Mouse (Mus musculus) heart, embryonic 15.5 days (tissue): ENCODE data around the gene Agmat. TPM values are rescaled to one million over a fixed set of nuclear protein-coding genes. Genes with fewer than 3 reads are reported as not detected.

ENCODE experiments used
- ATAC-seq: fragments of 200-750 bp; cut with Nextera tagmentation; replicated peaks from 2 replicates; pipeline ENCODE4 v1.8.0; 2017; ENCODE audit warnings: low read depth, moderate TSS enrichment; ENCODE audit not compliant: insufficient number of reproducible peaks, insufficient read depth, low FRiP score
- H3K27ac ChIP-seq: fragments of 300-500 bp; sonication (generic); 2 replicates; pipeline ENCODE4 v1.5.1; 2015; ENCODE audit warnings: mild to moderate bottlenecking, inconsistent platforms
- H3K27me3 ChIP-seq: fragments of 300-500 bp; sonication (generic); 2 replicates; pipeline ENCODE4 v1.6.1; 2015; ENCODE audit warnings: inconsistent platforms
- H3K36me3 ChIP-seq: fragments of 300-500 bp; sonication (generic); 2 replicates; pipeline ENCODE4 v1.6.1; 2015; ENCODE audit warnings: mild to moderate bottlenecking, inconsistent platforms
- H3K4me1 ChIP-seq: fragments of 300-500 bp; sonication (generic); replicated peaks from 2 replicates; pipeline ENCODE4 v1.6.1; 2015; ENCODE audit warnings: inconsistent platforms
- H3K4me2 ChIP-seq: fragments of 300-500 bp; sonication (generic); 2 replicates; pipeline ENCODE4 v1.6.1; 2015; ENCODE audit warnings: inconsistent platforms, mild to moderate bottlenecking, moderate library complexity
- H3K4me3 ChIP-seq: fragments of 300-500 bp; sonication (generic); 2 replicates; pipeline ENCODE4 v1.5.1; 2015; ENCODE audit warnings: mild to moderate bottlenecking, inconsistent platforms
- H3K9ac ChIP-seq: fragments of 300-500 bp; sonication (generic); 2 replicates; pipeline ENCODE4 v1.6.1; 2015; ENCODE audit warnings: mild to moderate bottlenecking, inconsistent platforms
- H3K9me3 ChIP-seq: fragments of 300-500 bp; sonication (generic); replicated peaks from 2 replicates; pipeline ENCODE4 v1.6.1; 2016; ENCODE audit warnings: inconsistent platforms
- whole genome bisulfite sequencing: fragments of 180-500 bp; shearing (Covaris S2); methylation state at CpG from one replicate; pipeline ENCODE4 v1.1.7; 2015; ENCODE audit warnings: mixed read lengths; 5-methylcytosine and 5-hydroxymethylcytosine counted together
- polyA plus RNA-seq: library from polyadenylated mRNA; unstranded; fragments of >200 nt; fragmentation: Nextera tagmentation; extraction: Ambion mirVana; gene quantifications from 2 replicates; pipeline ENCODE4 v1.2.1, GENCODE M21; 2015

Gene Agmat
- polyA plus RNA-seq, 1 experiment from 2014 or later, result 0.57 TPM

GRCm38 (mm10) chr4:141736856-141737255, 9.6 kb upstream of the Agmat start:
- ATAC-seq, result no peak
- Histone ChIP-seq H3K4me1 (peaks cover 12% of the 10 kb centered on the region), H3K36me3 (no peaks in the 10 kb centered on the region), H3K27ac (no peak overlapping the region), H3K4me3 (no peak overlapping the region), H3K4me2 (no peak overlapping the region), H3K27me3 (no peaks in the 10 kb centered on the region), H3K9ac (no peak overlapping the region), H3K9me3 (no peaks in the 10 kb centered on the region)
- 65% methylated on average over 4 of the region's 4 CpGs for WGBS

- Histone ChIP-seq H3K36me3 (no peaks in the 10 kb centered on the region), H3K9me3 (no peaks in the 10 kb centered on the region), H3K4me3 (no peak overlapping the region), H3K4me1 (peaks cover 19% of the 10 kb centered on the region), H3K9ac (no peak overlapping the region), H3K27me3 (no peaks in the 10 kb centered on the region), H3K27ac (no peak overlapping the region), H3K4me2 (no peak overlapping the region)
- 65% methylated on average over 8 of the region's 8 CpGs for WGBS
- ATAC-seq, result no peak
Measured at GRCm38 (mm10) chr4:141738015-141738414, 8.5 kb upstream of the Agmat start.

GRCm38 (mm10) chr4:141741856-141742255, 4.6 kb upstream of the Agmat start:
- H3K4me2 ChIP-seq, result no peak overlapping the region
- H3K4me3 ChIP-seq, result no peak overlapping the region
- peaks cover 14% of the 10 kb centered on the region for H3K4me1 ChIP-seq
- peak; percentile 66; the same call in 1 of the 2 replicates for ATAC-seq
- no peaks in the 10 kb centered on the region; the same call in 1 of the 2 replicates for H3K27me3 ChIP-seq
- no peak overlapping the region for H3K9ac ChIP-seq
- H3K9me3 ChIP-seq, result no peaks in the 10 kb centered on the region
- peak overlapping the region; percentile 57 for H3K27ac ChIP-seq
- 16% methylated on average over 9 of the region's 9 CpGs for WGBS
- no peaks in the 10 kb centered on the region for H3K36me3 ChIP-seq

- H3K27ac ChIP-seq, result peak overlapping the region; percentile 57
- H3K4me2 ChIP-seq, result no peak overlapping the region
- peaks cover 16% of the 10 kb centered on the region for H3K4me1 ChIP-seq
- H3K27me3 ChIP-seq, result no peaks in the 10 kb centered on the region; the same call in 1 of the 2 replicates
- no peaks in the 10 kb centered on the region for H3K36me3 ChIP-seq
- 79% methylated on average over 4 of the region's 4 CpGs for WGBS
- no peak overlapping the region for H3K9ac ChIP-seq
- H3K9me3 ChIP-seq, result no peaks in the 10 kb centered on the region
- H3K4me3 ChIP-seq, result no peak overlapping the region
- ATAC-seq, result no peak
Measured at GRCm38 (mm10) chr4:141742381-141742780, 4.1 kb upstream of the Agmat start.

GRCm38 (mm10) chr4:141749557-141749956, 3.1 kb downstream of the Agmat start:
- H3K27me3 ChIP-seq, result no peaks in the 10 kb centered on the region; the same call in 1 of the 2 replicates
- H3K9ac ChIP-seq, result 0 out of 2 replicates have a peak overlapping the region, but pooled peaks have one; percentile 1
- H3K27ac ChIP-seq, result peak overlapping the region; percentile 79
- H3K4me3 ChIP-seq, result no peak overlapping the region
- no peaks in the 10 kb centered on the region for H3K36me3 ChIP-seq
- H3K4me2 ChIP-seq, result no peak overlapping the region
- no peaks in the 10 kb centered on the region for H3K9me3 ChIP-seq
- peak; percentile 51; the same call in 1 of the 2 replicates for ATAC-seq
- H3K4me1 ChIP-seq, result peaks cover 20% of the 10 kb centered on the region
- 26% methylated on average over 11 of the region's 11 CpGs for WGBS

GRCm38 (mm10) chr4:141750826-141751225, 4.4 kb downstream of the Agmat start:
- Histone ChIP-seq H3K4me3 (no peak overlapping the region), H3K27me3 (no peaks in the 10 kb centered on the region; the same call in 1 of the 2 replicates), H3K9me3 (no peaks in the 10 kb centered on the region), H3K9ac (no peak overlapping the region), H3K4me1 (peaks cover 20% of the 10 kb centered on the region), H3K27ac (no peak overlapping the region), H3K36me3 (no peaks in the 10 kb centered on the region), H3K4me2 (no peak overlapping the region)
- WGBS, result 70% methylated on average over 3 of the region's 3 CpGs
- ATAC-seq, result no peak

- no peak overlapping the region for H3K4me3 ChIP-seq
- H3K27me3 ChIP-seq, result no peaks in the 10 kb centered on the region; the same call in 1 of the 2 replicates
- no peak overlapping the region for H3K4me2 ChIP-seq
- no peak overlapping the region for H3K27ac ChIP-seq
- H3K9me3 ChIP-seq, result no peaks in the 10 kb centered on the region
- no peak overlapping the region for H3K9ac ChIP-seq
- WGBS, result 24% methylated on average over 4 of the region's 4 CpGs
- ATAC-seq, result 0 out of 2 replicates have a peak, but pooled peaks have one; percentile 15
- H3K36me3 ChIP-seq, result no peaks in the 10 kb centered on the region
- peaks cover 20% of the 10 kb centered on the region for H3K4me1 ChIP-seq
Measured at GRCm38 (mm10) chr4:141751419-141752075, 5.1 kb downstream of the Agmat start.

- Histone ChIP-seq H3K9ac (no peak overlapping the region), H3K4me1 (peaks cover 16% of the 10 kb centered on the region), H3K27ac (no peak overlapping the region), H3K9me3 (no peaks in the 10 kb centered on the region), H3K27me3 (no peaks in the 10 kb centered on the region), H3K4me3 (no peak overlapping the region), H3K4me2 (no peak overlapping the region), H3K36me3 (no peaks in the 10 kb centered on the region)
- WGBS, result 8% methylated on average over 4 of the region's 4 CpGs
- ATAC-seq, result 0 out of 2 replicates have a peak, but pooled peaks have one; percentile 45
Measured at GRCm38 (mm10) chr4:141752076-141752421, 5.6 kb downstream of the Agmat start.

GRCm38 (mm10) chr4:141755375-141755930, 9.0 kb downstream of the Agmat start:
- ATAC-seq, result no peak

GRCm38 (mm10) chr4:141757124-141757523, 10.7 kb downstream of the Agmat start:
- no peak overlapping the region for H3K27ac ChIP-seq
- H3K4me2 ChIP-seq, result no peak overlapping the region
- H3K9ac ChIP-seq, result no peak overlapping the region
- H3K9me3 ChIP-seq, result no peaks in the 10 kb centered on the region
- no peaks in the 10 kb centered on the region for H3K27me3 ChIP-seq
- 93% methylated on average over 3 of the region's 3 CpGs for WGBS
- H3K4me3 ChIP-seq, result no peak overlapping the region
- no peak for ATAC-seq
- peaks cover under 1% of the 10 kb centered on the region for H3K4me1 ChIP-seq
- H3K36me3 ChIP-seq, result peaks cover 8% of the 10 kb centered on the region

More at GRCm38 (mm10) chr4:141755375-141755930, 9.0 kb downstream of the Agmat start:
- H3K4me1 ChIP-seq, result peaks cover 8% of the 10 kb centered on the region
- 86% methylated on average over 19 of the region's 19 CpGs for WGBS
- no peaks in the 10 kb centered on the region for H3K27me3 ChIP-seq
- no peaks in the 10 kb centered on the region for H3K9me3 ChIP-seq
- no peaks in the 10 kb centered on the region for H3K36me3 ChIP-seq
- H3K9ac ChIP-seq, result no peak overlapping the region
- no peak overlapping the region for H3K4me2 ChIP-seq
- no peak overlapping the region for H3K4me3 ChIP-seq
- no peak overlapping the region for H3K27ac ChIP-seq

GRCm38 (mm10) chr4:141758874-141759542, 12.5 kb downstream of the Agmat start:
- H3K9me3 ChIP-seq, result no peaks in the 10 kb centered on the region
- 37% methylated on average over 6 of the region's 6 CpGs for WGBS
- H3K4me2 ChIP-seq, result no peak overlapping the region
- H3K27me3 ChIP-seq, result no peaks in the 10 kb centered on the region
- no peak overlapping the region for H3K4me3 ChIP-seq
- no peak for ATAC-seq
- H3K9ac ChIP-seq, result no peak overlapping the region
- no peak overlapping the region for H3K27ac ChIP-seq
- H3K4me1 ChIP-seq, result no peaks in the 10 kb centered on the region
- peaks cover 25% of the 10 kb centered on the region for H3K36me3 ChIP-seq
